Mouse (Mus musculus) ovary, postnatal 10 days (tissue): ENCODE data around the gene Sergef.

Source experiments
- DNase-seq: peaks from one replicate; pipeline ENCODE4 v3.0.0; 2022; ENCODE audit warnings: low spot score

The Sergef gene

GRCm38 (mm10) chr7:46501458-46501857, 138.1 kb downstream of the Sergef start:
- DNase-seq, result no peak

DNA sequence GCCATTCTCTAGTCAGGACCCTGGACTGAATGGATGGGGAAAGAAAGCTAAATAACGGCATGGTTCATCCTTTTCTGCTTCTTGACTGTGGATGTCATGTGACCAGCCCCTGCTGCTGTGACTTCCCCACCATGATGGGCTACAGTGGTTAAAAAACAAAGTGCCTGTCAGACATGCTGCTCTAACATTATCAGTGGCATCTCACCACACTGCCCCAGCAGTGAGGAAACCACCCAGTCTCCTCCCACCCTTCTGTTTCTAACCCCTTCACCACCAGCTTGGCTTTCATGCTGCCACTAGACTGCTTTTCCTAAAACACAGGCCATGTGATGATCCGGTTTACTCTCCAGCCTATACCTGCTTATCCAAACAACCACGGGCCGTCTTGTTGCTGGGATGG, 140.0 kb downstream of the Sergef start:
- no peak for DNase-seq

DNA sequence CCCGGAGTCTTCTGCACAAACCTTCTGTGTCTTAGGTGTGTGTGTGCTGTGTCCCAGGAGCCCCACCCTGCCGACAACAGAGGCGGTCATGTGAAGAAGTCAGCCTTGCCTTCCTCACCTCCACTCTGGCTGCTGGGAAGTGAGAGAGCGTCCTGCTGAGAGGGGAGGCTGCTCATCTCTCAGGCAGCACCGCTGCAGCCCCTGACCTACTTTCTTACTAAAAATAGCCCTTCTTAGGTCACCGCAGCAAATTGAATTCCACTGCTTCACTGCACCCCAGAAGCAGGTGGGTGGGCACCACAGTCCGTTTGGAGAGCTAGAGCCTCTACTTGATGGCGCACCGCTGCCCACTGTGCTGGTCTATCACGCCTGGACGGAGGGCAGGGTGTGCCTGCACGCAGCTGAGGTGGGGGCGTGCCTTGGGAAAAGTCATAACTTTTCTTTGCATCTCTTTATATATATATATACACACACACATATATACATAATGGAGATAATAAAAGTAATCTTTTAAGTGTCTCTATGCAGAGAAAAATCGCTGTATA, 147.4 kb downstream of the Sergef start:
- no peak for DNase-seq

DNA sequence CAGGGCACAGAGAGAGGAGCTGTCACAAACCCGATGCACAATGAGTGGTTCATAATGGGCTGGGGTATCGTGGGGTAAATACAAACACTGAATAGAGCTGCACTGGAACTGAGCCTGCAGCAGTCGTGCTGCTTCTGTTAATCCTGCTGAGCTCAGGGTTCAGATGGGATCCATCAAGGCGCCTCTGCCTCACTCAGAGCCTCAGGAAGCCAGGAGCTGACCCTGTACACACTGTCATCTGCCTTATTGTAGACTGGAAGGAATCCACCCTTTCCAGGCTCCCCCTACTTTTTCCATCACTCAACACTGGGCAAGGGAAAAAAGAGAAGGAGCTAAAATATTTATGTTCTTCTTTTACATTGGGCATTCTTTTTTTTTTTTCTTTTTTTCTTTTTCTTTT, 152.3 kb downstream of the Sergef start:
- no peak for DNase-seq

DNA sequence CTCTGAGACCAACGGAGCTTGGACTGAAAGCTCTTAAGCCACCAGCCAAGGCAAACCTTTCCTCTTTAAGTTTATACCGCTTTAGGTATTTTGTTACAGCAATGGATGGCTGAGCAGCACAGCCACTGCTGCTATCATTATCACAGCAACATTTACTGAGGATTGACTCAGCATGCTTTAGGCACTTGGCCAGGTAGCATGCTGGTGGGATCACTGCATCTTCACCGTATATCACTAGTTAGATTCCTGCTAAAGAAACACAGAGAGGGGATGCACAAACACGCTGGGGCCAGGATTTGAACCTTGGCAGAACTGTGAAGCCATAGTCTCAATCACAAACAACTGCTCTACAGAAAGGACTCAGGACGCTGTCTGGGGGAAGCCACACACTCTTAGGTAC, 152.8 kb downstream of the Sergef start:
- DNase-seq, result no peak

GRCm38 (mm10) chr7:46484223-46484622, 155.4 kb downstream of the Sergef start:
- no peak for DNase-seq

DNA sequence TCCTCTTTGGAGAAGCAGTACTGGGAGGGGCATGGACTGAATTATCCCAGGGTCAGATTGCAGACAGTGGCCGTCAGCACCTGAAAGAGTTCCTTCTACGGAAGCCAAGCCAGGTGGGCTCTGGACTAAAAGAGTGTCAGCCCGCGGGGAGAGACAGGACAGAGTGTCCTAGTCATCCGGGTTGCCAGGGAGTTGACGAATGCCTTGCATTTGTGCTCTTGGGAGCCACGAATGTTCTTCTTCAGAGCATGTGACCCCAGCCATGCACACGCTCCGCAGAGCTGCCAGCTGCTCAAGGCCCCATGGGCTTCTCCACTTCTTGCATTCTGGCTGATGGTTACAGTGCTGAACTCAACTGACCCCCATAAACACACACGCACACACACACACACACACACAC, 156.6 kb downstream of the Sergef start:
- DNase-seq, result no peak

DNA sequence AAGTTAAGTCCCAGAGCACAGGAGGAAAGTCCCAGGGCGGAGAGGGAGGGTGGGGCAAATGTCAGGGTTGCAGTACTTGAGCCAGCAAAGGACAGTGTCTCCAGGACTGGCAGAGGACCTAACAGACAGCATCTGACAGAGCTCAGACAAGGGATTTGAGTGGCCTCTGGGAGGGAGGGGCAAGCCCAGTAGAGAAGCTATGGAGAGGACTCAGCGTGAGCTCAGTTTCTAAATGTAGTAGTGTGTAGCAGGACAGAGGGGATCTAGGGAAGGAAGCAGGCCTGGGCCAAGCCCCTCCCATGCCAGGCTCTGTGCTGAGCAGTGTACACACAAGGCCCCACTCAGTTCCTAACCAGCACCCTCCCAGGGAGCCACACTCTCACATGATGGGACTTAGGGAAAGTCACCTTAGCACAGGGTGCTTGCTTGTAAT, 157.5 kb downstream of the Sergef start:
- DNase-seq, result no peak

DNA sequence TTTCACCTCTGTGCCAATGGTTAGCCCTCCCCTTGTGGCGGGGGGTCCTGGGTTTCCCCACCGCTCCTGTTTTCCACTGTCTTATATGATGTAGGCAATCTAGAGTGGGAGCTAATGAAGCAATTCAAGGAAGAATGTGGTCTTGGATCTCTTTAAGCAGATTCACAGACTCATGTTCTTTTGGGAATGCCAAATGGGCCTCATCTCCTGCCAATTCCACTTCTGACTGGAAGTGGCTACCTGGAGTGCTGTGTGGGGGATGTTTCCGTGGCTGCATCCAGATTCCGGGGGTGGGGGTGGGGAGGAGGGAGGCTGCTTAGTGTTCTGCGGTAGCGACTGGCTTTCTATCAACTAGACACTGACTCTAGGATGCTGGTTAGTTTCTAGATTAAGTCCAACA, 159.8 kb downstream of the Sergef start:
- DNase-seq, result no peak

- DNase-seq, result no peak
Observed at GRCm38 (mm10) chr7:46477456-46477855, 162.2 kb downstream of the Sergef start.

DNA sequence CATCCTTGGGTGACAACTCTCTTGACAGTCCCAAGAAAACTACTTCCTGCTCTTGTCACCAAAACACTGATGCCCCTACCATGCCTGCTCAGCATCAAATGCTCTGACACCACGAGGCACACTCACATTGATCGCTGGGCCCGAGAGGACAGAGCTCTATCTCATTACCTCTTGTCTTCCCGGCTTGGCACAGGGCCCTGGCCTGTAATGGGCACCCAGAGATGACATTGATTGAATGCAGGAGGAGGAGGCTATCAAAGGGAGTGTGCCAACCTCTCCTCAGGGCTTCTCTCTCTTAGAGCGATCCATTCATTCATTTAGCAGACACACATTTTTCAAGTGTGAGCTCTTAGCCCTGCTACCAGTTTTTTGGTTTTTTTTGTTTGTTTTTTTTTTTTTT, 164.1 kb downstream of the Sergef start:
- DNase-seq, result no peak

- no peak for DNase-seq
Observed at GRCm38 (mm10) chr7:46473141-46473540, 166.5 kb downstream of the Sergef start.

GRCm38 (mm10) chr7:46471054-46471737, 168.4 kb downstream of the Sergef start:
- no peak for DNase-seq

DNA sequence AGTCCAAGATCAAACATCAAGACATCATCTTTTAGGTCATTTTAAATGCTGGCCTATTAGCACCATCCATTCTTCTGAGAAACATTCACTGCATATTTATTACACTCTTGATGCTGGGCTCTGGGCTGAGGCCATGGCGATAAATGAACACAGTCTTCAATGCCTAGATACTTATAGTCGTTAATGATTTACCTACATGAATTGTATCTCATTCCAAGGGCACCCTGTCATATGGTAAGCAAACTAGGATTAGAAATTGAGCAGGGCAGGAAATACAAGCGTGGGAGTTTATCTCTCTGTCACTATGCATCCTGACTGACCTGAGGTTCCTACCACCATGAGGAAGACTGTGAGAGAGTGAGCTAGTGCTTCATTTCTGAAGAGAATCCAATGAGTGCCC, 170.1 kb downstream of the Sergef start:
- DNase-seq, result no peak

DNA sequence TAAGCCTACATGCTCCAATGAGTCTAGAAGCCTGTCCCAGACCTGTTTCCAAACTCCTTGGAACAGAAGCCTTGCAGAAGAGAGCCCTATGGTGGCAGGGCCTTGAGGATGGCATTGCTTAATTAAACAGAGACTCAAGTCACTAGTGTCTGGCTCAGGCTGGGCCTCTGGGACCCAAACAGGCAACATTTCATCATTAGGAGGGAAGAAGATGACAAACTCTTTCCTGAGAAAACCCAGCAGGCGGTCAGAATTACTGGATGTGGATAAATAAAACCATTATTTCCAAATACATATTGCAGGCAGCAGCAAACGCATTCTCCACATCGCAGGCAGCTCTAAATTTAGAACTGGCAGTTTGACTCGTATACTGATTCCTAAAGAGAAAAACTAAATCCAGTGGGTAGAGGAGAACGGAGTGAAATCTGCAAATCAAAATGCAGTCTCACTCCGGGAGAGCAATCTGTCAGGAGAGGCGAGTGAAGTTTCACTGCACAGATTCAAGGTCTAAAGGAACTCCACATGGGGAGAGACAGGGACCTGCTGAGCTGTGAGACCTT, 173.1 kb downstream of the Sergef start:
- no peak for DNase-seq

- DNase-seq, result no peak
Observed at GRCm38 (mm10) chr7:46463136-46463535, 176.5 kb downstream of the Sergef start.

DNA sequence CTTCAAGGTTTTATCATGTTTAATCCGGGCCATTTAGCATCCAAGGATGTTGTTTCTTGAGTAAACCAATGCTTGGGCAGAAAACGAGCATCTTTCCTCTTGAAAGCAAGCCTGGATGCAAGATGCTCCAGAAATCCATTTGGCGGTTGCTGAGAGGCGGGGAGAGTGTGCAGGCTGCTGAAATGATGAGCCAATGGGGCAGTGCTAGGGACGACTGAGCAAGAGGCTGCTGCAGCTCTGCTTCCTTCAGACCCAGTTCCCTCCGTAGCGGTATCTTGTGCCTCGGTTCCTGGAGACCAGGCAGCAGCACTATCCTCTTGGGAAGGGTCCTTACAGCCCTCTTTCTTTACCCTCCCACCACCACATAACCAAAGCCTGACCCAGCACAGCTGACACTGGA, 177.3 kb downstream of the Sergef start:
- DNase-seq, result no peak

GRCm38 (mm10) chr7:46459605-46460245, 179.9 kb downstream of the Sergef start:
- DNase-seq, result no peak

DNA sequence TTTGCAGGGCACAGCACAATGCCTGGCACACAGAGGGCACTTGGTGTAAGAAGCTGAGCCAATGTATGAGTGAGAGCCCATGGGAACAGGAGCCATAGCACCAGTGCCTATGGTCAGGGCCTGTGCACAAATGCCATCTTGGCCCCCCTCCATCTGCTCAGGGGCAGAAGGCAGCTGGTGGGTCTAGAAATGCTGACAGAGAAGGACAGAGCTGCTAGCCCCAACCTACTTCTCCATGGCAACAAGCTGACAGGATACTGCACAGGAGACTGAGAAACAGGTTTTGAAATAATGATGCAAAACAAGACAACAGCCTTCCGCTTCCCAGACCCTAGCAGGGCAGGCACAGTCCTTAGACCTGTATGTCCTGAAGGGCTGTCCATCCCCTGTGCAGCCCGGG, 180.4 kb downstream of the Sergef start:
- DNase-seq, result no peak

DNA sequence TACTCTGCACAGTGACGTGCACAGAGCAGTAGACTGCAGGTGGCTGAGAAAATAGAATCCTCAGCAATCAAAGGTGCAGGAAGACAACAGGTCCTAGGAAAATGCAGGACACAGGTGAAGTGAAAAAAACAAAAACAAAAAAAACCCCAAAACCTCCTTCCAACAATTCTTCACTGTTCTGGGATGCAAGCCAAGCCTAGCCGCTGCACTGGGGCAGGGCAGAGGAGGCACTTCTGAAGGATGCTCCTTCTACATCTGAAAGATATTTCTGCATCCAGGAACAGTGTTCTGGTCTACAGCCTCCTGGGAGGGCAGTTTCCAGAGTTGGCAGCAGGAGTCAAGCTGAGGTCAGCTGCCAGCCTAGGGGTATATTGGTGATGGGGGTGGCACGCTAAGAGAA, 181.7 kb downstream of the Sergef start:
- no peak for DNase-seq

DNA sequence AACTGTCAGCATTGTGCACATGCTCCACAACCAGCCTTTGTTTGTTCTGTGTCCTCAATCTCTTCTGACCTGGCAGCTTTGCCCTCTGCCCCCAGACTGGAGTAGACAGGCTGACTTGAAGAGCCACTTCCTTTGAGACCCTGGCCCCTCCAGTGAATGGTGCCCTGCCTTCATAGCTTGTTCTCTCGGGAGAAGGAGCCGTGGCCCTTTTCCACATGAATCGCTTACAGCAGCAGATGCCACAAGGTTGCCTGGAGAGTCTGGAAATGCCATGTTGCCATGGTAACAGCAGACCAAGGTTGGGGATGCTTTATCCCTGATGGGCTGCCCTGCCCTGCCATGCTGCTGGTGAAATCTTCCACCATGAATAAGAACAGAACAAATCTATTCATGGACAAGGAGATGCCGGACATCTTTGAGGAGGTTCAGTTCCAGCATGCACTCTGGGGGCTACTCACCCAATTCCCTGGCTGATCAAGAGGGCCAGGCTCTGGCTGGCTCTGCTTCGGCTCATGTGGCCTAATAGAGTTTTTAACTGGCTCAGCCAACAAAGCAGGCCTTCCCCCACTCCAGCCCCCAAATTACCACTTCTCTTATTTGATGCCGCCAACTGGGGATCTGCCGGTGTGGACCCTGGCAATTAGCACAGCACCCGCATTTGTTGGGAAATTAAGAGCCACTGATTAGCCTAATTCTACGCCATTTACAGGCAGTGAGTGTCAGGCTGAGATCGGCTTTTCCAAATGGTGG, 185.5 kb downstream of the Sergef start:
- DNase-seq, result no peak

- DNase-seq, result no peak
Observed at GRCm38 (mm10) chr7:46448922-46449645, 190.5 kb downstream of the Sergef start.
